Mouse (Mus musculus) liver, embryonic 12.5 days (tissue): ENCODE measurements around the gene Cav3. TPM values are rescaled to one million over a fixed set of nuclear protein-coding genes. Genes with fewer than 3 reads are reported as not detected.

Source experiments
- ATAC-seq: fragments of 200-750 bp; cut with Nextera tagmentation; 2 replicates; pipeline ENCODE4 v1.8.0; 2017; ENCODE audit warnings: moderate number of reproducible peaks, mild to moderate bottlenecking, moderate library complexity
- H3K27ac ChIP-seq: fragments of 300-500 bp; sonication (generic); 2 replicates; pipeline ENCODE4 v1.5.1; 2016; ENCODE audit warnings: mild to moderate bottlenecking
- H3K27me3 ChIP-seq: fragments of 300-500 bp; sonication (generic); replicated peaks from 2 replicates; pipeline ENCODE4 v1.6.1; 2016; ENCODE audit warnings: mild to moderate bottlenecking, moderate library complexity
- H3K36me3 ChIP-seq: fragments of 300-500 bp; sonication (generic); 2 replicates; pipeline ENCODE4 v1.6.1; 2016; ENCODE audit warnings: mild to moderate bottlenecking, moderate library complexity
- H3K4me1 ChIP-seq: fragments of 300-500 bp; sonication (generic); 2 replicates; pipeline ENCODE4 v1.6.1; 2016
- H3K4me2 ChIP-seq: fragments of 300-500 bp; sonication (generic); 2 replicates; pipeline ENCODE4 v1.6.1; 2016; ENCODE audit warnings: mild to moderate bottlenecking, moderate library complexity
- H3K4me3 ChIP-seq: fragments of 300-500 bp; sonication (generic); 2 replicates; pipeline ENCODE4 v1.5.1; 2016; ENCODE audit warnings: mild to moderate bottlenecking, moderate library complexity
- H3K9ac ChIP-seq: fragments of 300-500 bp; sonication (generic); 2 replicates; pipeline ENCODE4 v1.6.1; 2016; ENCODE audit warnings: mild to moderate bottlenecking, moderate library complexity
- H3K9me3 ChIP-seq: fragments of 300-500 bp; sonication (generic); replicated peaks from 2 replicates; pipeline ENCODE4 v1.6.1; 2016; ENCODE audit warnings: mild to moderate bottlenecking, moderate library complexity
- WGBS: fragments of 180-500 bp; shearing (Covaris S2); methylation state at CpG from one replicate; pipeline ENCODE4 v1.1.7; 2016; ENCODE audit not compliant: insufficient replicate concordance; 5-methylcytosine and 5-hydroxymethylcytosine counted together
- polyA plus RNA-seq: library from polyadenylated mRNA; unstranded; fragments of >200 nt; fragmentation: Nextera tagmentation; extraction: Ambion mirVana; gene quantifications from 2 replicates; pipeline ENCODE4 v1.2.1, GENCODE M21; 2016

Cav3 gene
- polyA plus RNA-seq, 1 experiment from 2014 or later = 0.17 TPM

DNA sequence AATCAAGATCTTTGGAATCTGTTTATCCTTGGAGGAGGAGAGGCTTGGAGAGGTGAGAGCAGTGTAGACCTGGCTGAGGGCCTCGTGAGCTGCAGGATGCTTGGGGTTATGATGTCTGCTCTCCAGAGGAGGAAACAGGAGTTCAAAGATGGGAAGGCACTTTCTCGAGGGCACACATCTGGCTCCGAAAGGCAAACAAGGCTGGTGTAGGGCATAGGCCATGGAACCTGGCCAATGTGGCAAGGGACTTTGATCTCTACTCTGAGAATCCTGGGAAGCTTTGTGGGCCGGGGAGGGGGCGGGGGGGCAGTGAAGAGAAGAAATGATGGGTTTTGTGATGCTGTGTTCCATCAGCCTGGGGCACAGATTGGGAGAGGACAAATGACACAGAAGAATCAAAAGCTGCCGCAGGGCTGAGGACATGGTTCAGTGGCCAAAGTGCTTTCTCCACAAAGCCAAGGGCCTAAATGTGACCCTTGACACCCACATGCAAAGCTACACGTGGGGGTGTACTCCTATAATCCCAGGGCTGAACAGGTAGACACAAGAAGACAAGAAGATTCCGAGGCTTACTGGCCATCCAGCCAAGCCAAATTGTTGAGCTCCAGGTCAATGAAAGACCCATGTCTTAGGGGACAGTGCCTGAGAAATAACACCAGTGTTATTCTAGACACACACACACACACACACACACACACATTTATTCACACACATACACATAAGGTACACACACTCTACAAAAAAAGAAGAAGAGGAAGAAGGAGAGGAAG, 37.2 kb downstream of the Cav3 start:
- 57% methylated on average over 8 of the region's 8 CpGs for WGBS
- no peak overlapping the region for H3K27ac ChIP-seq
- peaks cover 12% of the 10 kb centered on the region for H3K27me3 ChIP-seq
- H3K9ac ChIP-seq = no peak overlapping the region
- no peaks in the 10 kb centered on the region for H3K9me3 ChIP-seq
- H3K4me1 ChIP-seq = no peaks in the 10 kb centered on the region
- H3K4me2 ChIP-seq = no peak overlapping the region
- H3K36me3 ChIP-seq = no peaks in the 10 kb centered on the region
- ATAC-seq = no peak
- H3K4me3 ChIP-seq = no peak overlapping the region

DNA sequence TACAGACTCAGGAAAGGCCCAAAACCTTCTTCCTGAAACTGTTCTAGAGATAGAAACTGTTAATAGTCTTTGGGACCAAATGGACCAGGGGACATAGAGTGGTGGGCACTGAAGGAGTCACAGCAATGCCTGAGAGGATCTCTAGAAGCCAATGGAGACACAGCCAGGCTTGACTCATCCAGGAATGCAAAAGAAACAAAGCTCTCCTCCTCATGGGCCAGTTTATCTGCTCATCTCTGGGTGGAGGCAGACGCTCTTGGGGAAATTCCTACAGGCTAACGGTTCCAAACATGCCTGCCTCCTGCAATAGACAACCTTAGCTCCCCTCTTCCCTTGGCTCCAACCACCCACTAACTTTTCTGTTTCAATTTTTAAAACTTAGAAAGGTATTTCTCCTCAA, 38.2 kb downstream of the Cav3 start:
- no peak for ATAC-seq
- Histone ChIP-seq H3K4me1 (no peaks in the 10 kb centered on the region), H3K9ac (no peak overlapping the region), H3K4me3 (no peak overlapping the region), H3K27me3 (peaks cover 2% of the 10 kb centered on the region; the same call in 1 of the 2 replicates), H3K36me3 (no peaks in the 10 kb centered on the region), H3K27ac (no peak overlapping the region), H3K4me2 (no peak overlapping the region), H3K9me3 (no peaks in the 10 kb centered on the region)
- 27% methylated on average over 2 of the region's 2 CpGs for WGBS

DNA sequence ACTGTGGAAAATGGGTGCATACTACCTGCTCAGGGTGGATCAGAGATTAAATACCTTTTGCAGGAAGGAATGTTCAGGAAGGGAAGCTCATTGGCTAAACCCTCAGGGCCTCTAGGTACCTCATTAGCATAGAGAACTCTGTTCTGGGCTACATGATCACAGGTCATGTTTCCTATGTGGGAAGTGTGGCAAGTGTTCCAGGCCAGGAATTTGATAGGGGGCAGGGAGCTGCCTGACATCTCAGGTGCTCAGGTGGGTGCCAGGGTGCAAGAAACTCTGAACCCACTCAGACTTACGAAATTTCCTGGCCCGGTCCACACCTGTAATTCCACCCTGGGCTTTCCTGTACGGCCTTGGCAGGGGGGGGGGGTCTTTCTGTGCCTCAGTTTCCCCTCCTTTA, 39.4 kb downstream of the Cav3 start:
- ATAC-seq = no peak
- 81% methylated on average over 3 of the region's 3 CpGs for WGBS
- no peaks in the 10 kb centered on the region for H3K36me3 ChIP-seq
- no peaks in the 10 kb centered on the region for H3K9me3 ChIP-seq
- H3K9ac ChIP-seq = no peak overlapping the region
- H3K4me2 ChIP-seq = no peak overlapping the region
- no peaks in the 10 kb centered on the region for H3K27me3 ChIP-seq
- no peaks in the 10 kb centered on the region for H3K4me1 ChIP-seq
- H3K4me3 ChIP-seq = no peak overlapping the region
- H3K27ac ChIP-seq = no peak overlapping the region

DNA sequence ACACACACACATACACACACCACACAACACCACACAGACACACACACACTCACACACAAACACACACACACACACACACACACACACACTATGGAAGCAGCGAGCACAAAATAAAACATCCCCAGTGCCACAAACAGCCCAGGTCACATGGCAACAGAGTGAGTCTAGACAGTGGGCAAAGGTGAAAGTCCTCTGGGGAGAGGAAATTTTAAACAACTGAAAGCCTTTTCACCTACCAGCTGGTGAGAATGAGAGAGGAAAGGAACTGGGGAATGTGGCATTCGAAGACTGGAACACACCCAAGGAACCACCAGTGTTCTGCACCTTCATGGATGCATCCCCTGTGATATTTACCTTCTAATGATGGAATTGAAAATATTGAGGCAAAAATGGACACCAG, 40.2 kb downstream of the Cav3 start:
- no peak for ATAC-seq
- H3K4me1 ChIP-seq = no peaks in the 10 kb centered on the region
- no peak overlapping the region for H3K4me3 ChIP-seq
- no peaks in the 10 kb centered on the region for H3K36me3 ChIP-seq
- H3K27ac ChIP-seq = no peak overlapping the region
- H3K27me3 ChIP-seq = no peaks in the 10 kb centered on the region
- 66% methylated on average over 2 of the region's 2 CpGs for WGBS
- no peak overlapping the region for H3K4me2 ChIP-seq
- H3K9ac ChIP-seq = no peak overlapping the region
- H3K9me3 ChIP-seq = no peaks in the 10 kb centered on the region

DNA sequence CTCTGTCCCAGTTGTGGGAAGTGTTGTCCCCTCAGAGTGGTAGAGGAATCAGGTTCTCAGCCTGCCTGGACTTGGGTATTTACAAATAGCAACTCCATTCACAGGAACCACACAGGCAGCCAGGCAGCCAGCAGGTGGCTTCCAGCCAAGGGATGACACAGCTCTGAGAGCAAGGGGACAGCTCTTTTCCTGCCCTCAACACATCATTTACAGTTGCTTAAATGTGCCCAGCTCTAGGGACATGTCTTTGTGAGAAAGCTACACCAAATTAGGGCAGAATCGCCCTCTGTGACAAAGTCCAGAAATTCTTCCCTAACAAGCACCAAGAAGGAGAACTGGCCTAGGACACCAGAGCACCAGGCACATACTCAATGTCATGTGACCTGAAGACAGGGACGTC, 41.9 kb downstream of the Cav3 start:
- Histone ChIP-seq H3K4me1 (no peaks in the 10 kb centered on the region), H3K27ac (no peak overlapping the region), H3K9ac (no peak overlapping the region), H3K36me3 (no peaks in the 10 kb centered on the region), H3K27me3 (no peaks in the 10 kb centered on the region), H3K4me2 (no peak overlapping the region), H3K4me3 (no peak overlapping the region), H3K9me3 (no peaks in the 10 kb centered on the region)
- ATAC-seq = no peak
- 43% methylated on average over 2 of the region's 2 CpGs for WGBS

DNA sequence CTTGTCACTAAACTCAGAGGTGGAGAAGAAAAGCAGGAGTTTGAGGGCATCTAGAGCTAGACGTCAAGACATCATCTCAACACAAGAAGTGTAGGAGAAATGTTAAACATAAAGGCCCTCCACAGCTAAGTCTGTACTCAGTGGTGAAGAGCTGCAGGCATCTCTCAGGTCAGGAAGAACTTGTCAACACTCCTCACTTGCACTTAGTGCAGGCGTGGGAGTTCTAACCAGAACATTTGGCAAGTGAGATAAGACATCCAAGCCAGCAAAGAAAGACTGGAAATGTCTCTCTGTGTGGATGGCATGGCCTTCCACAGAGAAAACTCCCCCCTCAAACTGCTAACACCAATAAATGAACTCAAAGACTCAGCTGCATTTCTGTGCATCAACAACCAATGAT, 48.3 kb downstream of the Cav3 start:
- Histone ChIP-seq H3K36me3 (no peaks in the 10 kb centered on the region), H3K4me1 (no peaks in the 10 kb centered on the region), H3K4me3 (no peak overlapping the region), H3K9me3 (no peaks in the 10 kb centered on the region), H3K4me2 (no peak overlapping the region), H3K9ac (no peak overlapping the region), H3K27me3 (no peaks in the 10 kb centered on the region), H3K27ac (no peak overlapping the region)
- 22% methylated on average over 2 of the region's 2 CpGs for WGBS
- no peak for ATAC-seq

DNA sequence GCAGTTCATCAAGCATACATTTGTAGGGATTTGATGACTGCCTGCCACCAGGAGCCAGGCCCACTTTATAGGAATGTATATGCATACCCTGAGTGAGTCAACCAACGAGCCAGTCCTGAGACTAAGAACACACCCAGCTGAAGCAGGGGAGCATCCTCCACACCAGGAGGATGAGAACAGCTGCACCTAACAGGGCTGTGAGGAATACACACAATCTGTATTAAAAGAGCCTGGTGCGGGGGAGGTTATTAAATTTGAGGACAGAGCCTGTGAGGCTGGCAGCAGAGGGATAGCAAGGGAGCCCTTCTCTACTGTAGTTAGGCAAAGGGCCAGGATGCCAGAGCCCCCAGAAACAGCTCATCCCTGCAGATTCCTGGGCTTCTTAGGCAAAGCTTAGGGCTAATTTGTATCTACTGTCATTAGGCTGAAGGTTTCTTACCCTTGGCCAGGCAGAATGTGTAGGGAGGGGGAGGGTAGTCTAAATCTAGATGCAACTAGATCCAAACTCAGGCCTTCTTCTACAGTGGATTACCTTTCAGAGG, 50.4 kb downstream of the Cav3 start:
- Histone ChIP-seq H3K4me3 (no peak overlapping the region), H3K4me2 (no peak overlapping the region), H3K9me3 (no peaks in the 10 kb centered on the region), H3K27ac (no peak overlapping the region), H3K36me3 (no peaks in the 10 kb centered on the region), H3K9ac (no peak overlapping the region), H3K27me3 (no peaks in the 10 kb centered on the region), H3K4me1 (no peaks in the 10 kb centered on the region)
- 59% methylated on average over 2 of the region's 2 CpGs for WGBS
- no peak for ATAC-seq

DNA sequence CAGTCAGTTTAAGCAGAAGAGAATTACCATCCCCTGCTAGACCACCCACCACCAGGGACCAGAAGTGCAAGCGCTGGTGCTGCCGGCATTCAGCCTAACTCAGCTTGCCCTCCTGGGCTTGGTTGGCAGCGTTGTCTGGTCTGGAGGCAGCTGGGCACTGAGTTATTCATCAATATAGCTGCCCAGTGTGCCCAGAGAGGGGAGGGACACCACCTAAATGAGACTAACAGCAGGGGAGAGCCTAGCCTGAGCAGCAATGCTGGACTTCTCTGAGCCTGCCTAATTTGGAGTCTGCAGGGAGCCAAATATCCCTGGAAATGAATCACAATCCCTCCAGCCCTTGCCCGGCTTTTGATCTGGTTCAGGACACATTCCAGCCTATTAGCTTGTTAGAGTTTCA, 51.0 kb downstream of the Cav3 start:
- H3K27ac ChIP-seq = no peak overlapping the region
- H3K4me3 ChIP-seq = no peak overlapping the region
- no peaks in the 10 kb centered on the region for H3K36me3 ChIP-seq
- WGBS = 64% methylated on average over 4 of the region's 4 CpGs
- H3K9ac ChIP-seq = no peak overlapping the region
- H3K4me1 ChIP-seq = no peaks in the 10 kb centered on the region
- H3K9me3 ChIP-seq = no peaks in the 10 kb centered on the region
- no peak for ATAC-seq
- H3K4me2 ChIP-seq = no peak overlapping the region
- H3K27me3 ChIP-seq = no peaks in the 10 kb centered on the region

DNA sequence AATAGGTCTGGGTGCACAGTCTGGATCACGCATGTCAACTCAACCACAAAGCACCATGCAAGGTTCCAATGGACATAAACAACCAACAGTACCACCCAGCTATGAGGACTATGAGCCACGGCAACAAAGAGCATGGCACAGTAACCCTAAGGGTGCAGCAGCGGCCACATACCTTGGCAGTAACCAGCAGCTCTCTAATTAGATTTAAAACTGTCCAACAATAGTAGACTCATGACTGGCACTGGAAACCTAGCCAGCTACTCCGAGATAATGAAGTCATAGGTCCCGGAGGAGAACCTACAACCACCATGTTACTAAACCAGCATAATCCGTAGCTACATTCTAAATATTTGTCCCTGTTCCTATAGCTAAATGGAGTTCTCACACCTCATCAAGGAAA, 55.3 kb downstream of the Cav3 start:
- Histone ChIP-seq H3K27ac (no peak overlapping the region), H3K4me2 (no peak overlapping the region), H3K4me3 (no peak overlapping the region), H3K9me3 (no peaks in the 10 kb centered on the region), H3K27me3 (no peaks in the 10 kb centered on the region), H3K9ac (no peak overlapping the region), H3K36me3 (no peaks in the 10 kb centered on the region), H3K4me1 (no peaks in the 10 kb centered on the region)
- no peak for ATAC-seq
- 77% methylated on average over 6 of the region's 6 CpGs for WGBS

DNA sequence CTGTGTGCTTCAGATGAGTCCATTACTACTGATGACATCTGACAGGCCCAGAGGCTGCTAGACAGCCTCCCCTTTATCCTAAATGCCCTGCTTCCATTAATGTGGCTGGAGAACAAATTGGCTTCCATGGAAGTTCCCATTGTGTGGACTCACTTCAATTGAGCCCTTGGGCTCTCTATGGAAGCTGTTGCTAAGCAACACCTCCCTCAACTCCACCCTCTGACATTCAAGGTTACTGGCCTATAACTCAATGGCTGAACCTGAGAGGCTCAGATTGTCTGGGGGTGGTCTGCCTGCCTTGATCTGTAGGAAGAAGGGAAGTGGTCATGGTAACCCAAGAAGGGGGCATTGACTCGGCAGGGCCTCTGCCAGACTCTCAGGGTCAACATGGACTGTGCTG, 57.2 kb downstream of the Cav3 start:
- H3K4me3 ChIP-seq = no peak overlapping the region
- H3K27me3 ChIP-seq = no peaks in the 10 kb centered on the region
- H3K36me3 ChIP-seq = no peaks in the 10 kb centered on the region
- H3K27ac ChIP-seq = no peak overlapping the region
- H3K9ac ChIP-seq = no peak overlapping the region
- no peak overlapping the region for H3K4me2 ChIP-seq
- no peaks in the 10 kb centered on the region for H3K9me3 ChIP-seq
- WGBS = 28% methylated on average over 1 of the region's 1 CpGs
- no peak for ATAC-seq
- H3K4me1 ChIP-seq = no peaks in the 10 kb centered on the region

DNA sequence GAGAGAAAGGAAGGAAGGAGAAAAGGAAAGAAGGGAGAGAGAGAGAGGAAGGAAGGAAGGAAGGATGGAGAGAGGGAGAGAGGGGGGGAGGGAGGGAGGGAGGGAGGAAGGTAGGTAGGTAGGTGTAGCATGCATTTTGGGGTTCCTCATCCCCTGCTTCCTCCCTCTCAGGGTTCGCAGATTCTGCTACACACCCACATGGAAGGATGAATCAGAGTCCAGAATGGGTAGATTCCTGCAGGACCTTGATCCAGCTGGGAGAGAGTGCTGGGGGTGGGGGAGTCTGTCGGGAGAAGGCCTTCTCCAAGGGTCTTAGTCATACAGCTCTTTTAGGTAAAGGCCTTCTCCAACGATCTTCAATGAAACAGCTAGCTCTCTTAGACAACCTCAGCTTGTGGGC, 58.3 kb downstream of the Cav3 start:
- no peaks in the 10 kb centered on the region for H3K27me3 ChIP-seq
- WGBS = 52% methylated on average over 3 of the region's 3 CpGs
- H3K27ac ChIP-seq = no peak overlapping the region
- no peaks in the 10 kb centered on the region for H3K4me1 ChIP-seq
- H3K4me2 ChIP-seq = no peak overlapping the region
- no peak for ATAC-seq
- H3K4me3 ChIP-seq = no peak overlapping the region
- no peaks in the 10 kb centered on the region for H3K9me3 ChIP-seq
- H3K36me3 ChIP-seq = no peaks in the 10 kb centered on the region
- H3K9ac ChIP-seq = no peak overlapping the region

DNA sequence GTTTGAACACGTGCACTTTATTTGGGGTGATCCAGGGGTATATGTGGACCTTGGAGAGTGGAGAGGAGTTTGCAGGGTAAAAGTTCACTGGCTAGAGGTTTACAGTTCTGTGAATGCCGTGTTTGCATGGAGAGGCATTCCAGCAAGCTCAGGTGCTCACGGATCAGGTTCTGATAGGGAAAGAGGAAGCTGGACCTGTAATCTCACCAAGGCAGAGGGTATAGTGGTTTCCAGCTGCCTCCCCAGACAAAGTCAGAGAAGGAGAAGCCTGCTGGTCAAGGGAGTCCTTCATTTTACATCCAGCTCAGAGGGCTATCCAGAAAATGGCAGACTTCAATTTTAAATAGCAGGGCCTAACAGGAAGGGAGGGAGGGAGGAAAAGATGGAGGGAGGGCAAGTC, 58.7 kb downstream of the Cav3 start:
- no peaks in the 10 kb centered on the region for H3K36me3 ChIP-seq
- H3K4me1 ChIP-seq = no peaks in the 10 kb centered on the region
- H3K27ac ChIP-seq = no peak overlapping the region
- H3K27me3 ChIP-seq = no peaks in the 10 kb centered on the region
- H3K9me3 ChIP-seq = no peaks in the 10 kb centered on the region
- no peak overlapping the region for H3K4me2 ChIP-seq
- ATAC-seq = no peak
- WGBS = 32% methylated on average over 3 of the region's 3 CpGs
- no peak overlapping the region for H3K9ac ChIP-seq
- H3K4me3 ChIP-seq = no peak overlapping the region
